Mouse (Mus musculus): Measurements from ENCODE around the gene Abcg8. TPM values are rescaled to one million over a fixed set of nuclear protein-coding genes. Genes with fewer than 3 reads are reported as not detected.

Abcg8 gene
- polyA plus RNA-seq, 1 experiment from 2014 or later: not detected

DNA sequence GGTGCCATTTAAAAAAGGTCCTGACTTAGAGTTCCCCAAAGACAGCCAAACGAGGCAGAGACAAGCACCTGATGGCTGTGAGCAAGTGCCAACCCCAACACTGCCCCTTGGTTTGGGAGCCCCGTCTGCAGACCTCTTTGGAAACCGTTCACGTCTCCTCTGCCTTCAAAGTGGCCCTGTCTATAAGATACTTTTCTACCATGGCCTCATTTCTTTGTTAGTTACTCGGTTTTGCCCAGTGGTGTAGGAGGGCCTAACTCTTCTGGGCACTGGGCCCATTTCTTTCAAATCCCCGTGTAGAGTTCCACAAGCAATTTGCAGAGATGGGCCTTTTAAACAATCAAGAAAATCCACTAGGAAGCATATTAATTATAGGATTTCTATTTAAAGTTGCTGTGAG lies 71.1 kb downstream of the Abcg8 start:
- Histone ChIP-seq H3K9me3 (no peaks in the 10 kb centered on the region), H3K27ac (no peak overlapping the region), H3K36me3 (peaks cover 2% of the 10 kb centered on the region; the same call in 1 of the 2 replicates), H3K4me3 (no peak overlapping the region), H3K27me3 (replicated peaks) (no peaks in the 10 kb centered on the region), H3K9ac (no peak overlapping the region), H3K4me1 (peaks cover 28% of the 10 kb centered on the region), H3K4me2 (replicated peaks) (no peak overlapping the region)
- WGBS: 84% methylated on average over 6 of the region's 6 CpGs
- no peak for ATAC-seq (ENCODE audit: low FRiP score, low read depth)

DNA sequence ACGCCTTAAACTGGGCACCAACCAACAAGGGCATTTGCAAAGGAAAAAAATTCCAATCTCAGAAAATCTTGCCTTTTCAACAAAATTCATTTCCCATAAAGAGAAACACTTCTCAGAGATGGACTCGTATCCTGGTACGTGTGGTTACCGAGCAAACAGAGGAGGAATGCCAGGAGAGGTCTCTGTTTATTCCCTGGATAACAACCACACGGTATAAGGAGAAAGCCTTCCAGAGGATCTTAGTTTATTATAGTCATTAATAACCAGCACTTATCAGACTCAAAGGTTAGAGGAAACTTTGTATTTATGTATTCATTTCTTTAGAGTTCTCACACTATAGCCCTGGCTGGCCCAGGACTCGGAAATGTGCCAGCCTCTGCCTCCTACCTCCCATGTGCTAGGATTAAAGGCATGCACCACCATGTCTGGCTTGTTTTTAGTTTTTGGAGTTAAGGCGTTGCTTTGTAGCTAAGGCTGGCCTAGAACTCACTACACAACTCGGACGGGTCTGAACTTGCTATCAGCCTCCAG lies 72.1 kb downstream of the Abcg8 start:
- ATAC-seq (ENCODE audit: low FRiP score, low read depth): no peak
- 90% methylated on average over 9 of the region's 9 CpGs for WGBS
- Histone ChIP-seq H3K4me1 (peaks cover 29% of the 10 kb centered on the region), H3K4me2 (replicated peaks) (no peak overlapping the region), H3K4me3 (no peak overlapping the region), H3K9ac (no peak overlapping the region), H3K9me3 (no peaks in the 10 kb centered on the region), H3K27ac (0 out of 2 replicates have a peak overlapping the region, but pooled peaks have one; percentile 20), H3K27me3 (replicated peaks) (no peaks in the 10 kb centered on the region), H3K36me3 (peaks cover 2% of the 10 kb centered on the region; the same call in 1 of the 2 replicates)

DNA sequence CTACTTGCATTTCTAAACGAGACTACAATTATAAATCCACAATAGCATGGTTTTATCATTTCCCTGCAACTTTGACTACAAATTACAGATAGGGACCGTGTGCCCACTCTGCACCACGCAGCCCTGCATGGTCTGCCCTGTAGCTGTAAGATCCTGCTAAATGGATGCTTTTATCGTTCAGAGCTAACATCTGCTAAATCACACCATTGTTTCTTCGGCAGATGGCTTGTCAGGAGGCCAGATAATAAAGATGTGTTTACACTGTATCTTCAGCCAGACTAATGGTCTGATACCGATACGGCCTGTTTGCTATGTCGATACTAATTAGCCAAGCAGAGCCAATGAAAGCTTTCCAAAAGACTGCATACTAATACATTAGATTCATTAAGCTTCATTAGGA lies 73.2 kb downstream of the Abcg8 start:
- peak; percentile 68 for ATAC-seq (ENCODE audit: low FRiP score, low read depth)
- Histone ChIP-seq H3K9ac (no peak overlapping the region), H3K4me1 (peaks cover 29% of the 10 kb centered on the region), H3K4me2 (replicated peaks) (no peak overlapping the region), H3K27ac (no peak overlapping the region), H3K4me3 (no peak overlapping the region), H3K36me3 (peaks cover 2% of the 10 kb centered on the region; the same call in 1 of the 2 replicates), H3K27me3 (replicated peaks) (no peaks in the 10 kb centered on the region), H3K9me3 (no peaks in the 10 kb centered on the region)
- WGBS: 39% methylated on average over 8 of the region's 8 CpGs

Other genes with a start within 250 kb of the Abcg8 start
- 9.2 and 10.0 TPM in 2 replicates for gene Thada, start 210.1 kb upstream of the Abcg8 start, polyA plus RNA-seq (2016; fragmentation: Nextera tagmentation; extraction: Ambion mirVana)
- gene Plekhh2, start 164.4 kb upstream of the Abcg8 start, polyA plus RNA-seq (2016; fragmentation: Nextera tagmentation; extraction: Ambion mirVana): 3.0 and 3.2 TPM in 2 replicates
- gene Dync2li1, start 49.8 kb upstream of the Abcg8 start, polyA plus RNA-seq (2016; fragmentation: Nextera tagmentation; extraction: Ambion mirVana): 25.5 and 27.9 TPM in 2 replicates
- gene Abcg5, start 6.7 kb downstream of the Abcg8 start, polyA plus RNA-seq (2016; fragmentation: Nextera tagmentation; extraction: Ambion mirVana): 0.24 and 0.42 TPM in 2 replicates
- 49.0 and 52.9 TPM in 2 replicates for gene Lrpprc, start 114.5 kb downstream of the Abcg8 start, polyA plus RNA-seq (2016; fragmentation: Nextera tagmentation; extraction: Ambion mirVana)